In the genomic region with DNA sequence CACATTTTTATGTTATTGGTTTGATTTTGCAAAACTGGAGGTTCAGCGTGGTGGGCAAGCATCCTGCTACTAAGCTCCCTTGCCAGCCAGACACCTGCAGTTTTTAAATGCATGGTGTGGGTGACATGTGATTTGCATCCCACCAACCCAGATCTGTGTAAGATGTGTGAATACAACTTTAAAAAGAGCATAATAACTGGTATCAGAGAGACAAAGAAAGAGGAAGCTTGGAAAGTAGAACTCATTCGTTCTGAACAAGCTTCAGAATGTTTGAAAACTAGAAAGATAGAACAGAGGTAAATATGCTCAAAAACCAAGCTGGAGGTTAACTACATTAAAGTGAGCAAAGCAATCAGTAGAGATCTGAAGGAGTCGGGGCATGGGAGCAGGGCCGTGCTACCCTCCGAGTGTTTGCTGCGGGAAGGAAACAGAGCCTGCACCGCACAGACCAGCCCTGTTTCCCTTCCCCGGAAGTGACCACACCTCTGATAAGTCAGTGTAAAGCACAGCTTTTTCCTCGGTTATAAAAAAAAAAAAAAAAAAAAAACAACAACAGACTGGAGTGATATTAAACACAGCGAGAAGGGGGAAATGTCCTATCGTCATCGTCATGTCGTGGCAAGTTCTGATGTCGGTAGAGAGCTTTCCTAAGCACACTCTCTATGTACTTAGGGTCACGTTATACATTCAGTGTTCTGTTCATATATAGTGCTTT, we compare ENCODE assay signal across 14 mouse cellular contexts.
A peak's percentile ranks its signal among the peaks of the same experiment; 100 is the strongest.
DNase-seq lines count a peak whose midpoint lies in the region; ATAC-seq and TF ChIP-seq lines count a peak whose summit lies in the region.
"Had no signal": no experiment of that assay in that cellular context is flagged by ENCODE, and none has a peak within 500 bp of the region (broad histone marks: within the 10 kb centered on the region; RNA-seq: fewer than 3 reads in every experiment).

No protein-coding gene starts in this region.

- ATAC-seq in stomach, postnatal 0 days (ENCODE audit: low FRiP score, low TSS enrichment), result peak; percentile 69; the same call in 1 of the 2 replicates
- ATAC-seq in erythroid progenitor cell, adult 5-6 weeks (replicated peaks; ENCODE audit: low FRiP score, poor library complexity, severe bottlenecking), result no peak
- ATAC-seq in forebrain, embryonic 14.5 days, result no peak
- ATAC-seq: intestine, postnatal 0 days had no signal

- H3K4me2 ChIP-seq in stomach, postnatal 0 days (replicated peaks; ENCODE audit: low read depth), result no peak overlapping the region
- H3K4me2 ChIP-seq in forebrain, embryonic 14.5 days (ENCODE audit: low read length), result no peak overlapping the region
- H3K4me2 ChIP-seq: liver, embryonic 15.5 days had no signal

- no peaks in the 10 kb centered on the region for H3K36me3 ChIP-seq in stomach, postnatal 0 days (ENCODE audit: control insufficient read depth, insufficient read depth, low read length)
- no peaks in the 10 kb centered on the region for H3K36me3 ChIP-seq in forebrain, embryonic 14.5 days (ENCODE audit: control insufficient read depth, insufficient read depth, low read length)
- H3K36me3 ChIP-seq: liver, embryonic 15.5 days had no signal

- TF ChIP-seq POLR2A in bone marrow macrophage, adult 2 months (IDR thresholded peaks at IDR 0.05; ENCODE audit: borderline replicate concordance, low read depth, low read length), result no peak

- no peak for TF ChIP-seq CTCF in bone marrow macrophage, adult 2 months (IDR thresholded peaks at IDR 0.05; ENCODE audit: low read depth, low read length)
- no peak for TF ChIP-seq CTCF in stomach, postnatal 0 days (IDR thresholded peaks at IDR 0.05; ENCODE audit: low read depth)

- no peak for TF ChIP-seq EP300 in stomach, postnatal 0 days (optimal IDR thresholded peaks at IDR 0.05)

- 0 out of 2 replicates have a peak, but pooled peaks cover 2% of the 10 kb centered on the region for H3K4me1 ChIP-seq in bone marrow macrophage, adult 2 months (ENCODE audit: control insufficient read depth, insufficient read depth, low read length)
- H3K4me1 ChIP-seq in stomach, postnatal 0 days (replicated peaks; ENCODE audit: control insufficient read depth, insufficient read depth), result no peaks in the 10 kb centered on the region
- no peaks in the 10 kb centered on the region for H3K4me1 ChIP-seq in forebrain, embryonic 14.5 days (ENCODE audit: control insufficient read depth, insufficient read depth, low read length)
- H3K4me1 ChIP-seq: liver, embryonic 15.5 days had no signal

- no peak overlapping the region for H3K27ac ChIP-seq in bone marrow macrophage, adult 2 months (ENCODE audit: insufficient read depth, low read depth, low read length)
- H3K27ac ChIP-seq in stomach, postnatal 0 days (replicated peaks), result no peak overlapping the region
- H3K27ac ChIP-seq in forebrain, embryonic 14.5 days (ENCODE audit: low read depth, low read length), result no peak overlapping the region
- H3K27ac ChIP-seq: liver, embryonic 15.5 days had no signal

- no peak overlapping the region for H3K9ac ChIP-seq in stomach, postnatal 0 days (ENCODE audit: low read length)
- no peak overlapping the region for H3K9ac ChIP-seq in forebrain, embryonic 14.5 days (ENCODE audit: low read length)
- H3K9ac ChIP-seq: liver, embryonic 15.5 days had no signal

- no peaks in the 10 kb centered on the region for H3K9me3 ChIP-seq in stomach, postnatal 0 days (ENCODE audit: control insufficient read depth, low read length)
- H3K9me3 ChIP-seq in forebrain, embryonic 14.5 days (replicated peaks; ENCODE audit: control insufficient read depth, low read length), result no peaks in the 10 kb centered on the region
- H3K9me3 ChIP-seq: liver, embryonic 15.5 days had no signal

- 44% methylated on average over 15 of the region's 15 CpGs for WGBS in stomach, postnatal 0 days
- WGBS in forebrain, embryonic 14.5 days, result 87% methylated on average over 15 of the region's 15 CpGs

- H3K27me3 ChIP-seq in stomach, postnatal 0 days (ENCODE audit: control insufficient read depth, insufficient read depth, low read length), result no peaks in the 10 kb centered on the region
- no peaks in the 10 kb centered on the region for H3K27me3 ChIP-seq in forebrain, embryonic 14.5 days (replicated peaks; ENCODE audit: control insufficient read depth, insufficient read depth, low read length)
- H3K27me3 ChIP-seq: liver, embryonic 15.5 days had no signal

- peak; percentile 7 to 23 for DNase-seq in spleen, adult 18-20 months
- no peak for DNase-seq in spleen, adult 12 weeks (ENCODE audit: low spot score)
- DNase-seq in lung, postnatal 14 days, result peak; percentile 11
- DNase-seq in stomach, postnatal 0 days (ENCODE audit: low spot score), result peak; percentile 27
- no peak for DNase-seq in layer of hippocampus, adult 9-11 months
- DNase-seq in forebrain, embryonic 14.5 days (ENCODE audit: low spot score), result no peak
- DNase-seq: adrenal gland, postnatal 14 days; cerebellum, adult 9-11 months; retina, postnatal 1 day had no signal

- H3K4me3 ChIP-seq in bone marrow macrophage, adult 2 months (ENCODE audit: insufficient read depth, low read length), result peak overlapping the region; percentile 14; the same call in 1 of the 2 replicates
- no peak overlapping the region for H3K4me3 ChIP-seq in stomach, postnatal 0 days (ENCODE audit: low read depth, low read length)
- H3K4me3 ChIP-seq in forebrain, embryonic 14.5 days (ENCODE audit: low read depth, low read length), result no peak overlapping the region
- H3K4me3 ChIP-seq: liver, embryonic 15.5 days; myocyte had no signal

Comparison
In these comparisons a context has a peak if more than half of its experiments do, and no peak if none do; other contexts are left out.
1. DNase-seq: peak in spleen, adult 18-20 months (2 of 2), lung, postnatal 14 days (single experiment) and stomach, postnatal 0 days (single experiment); none in spleen, adult 12 weeks (single experiment), layer of hippocampus, adult 9-11 months (single experiment) and forebrain, embryonic 14.5 days (single experiment).